Mouse (Mus musculus) forebrain, embryonic 13.5 days (tissue): ENCODE measurements at regions not wholly inside any gene's neighbourhood (a gene's known extent, or its start where the extent isn't known, plus 50 kb on each side); places are given as distances from the start of the nearest gene placed in this dataset.
A peak's percentile ranks its signal among the peaks of the same experiment; 100 is the strongest.
"Not testable (repeated sequence)": the region's sequence is repeated elsewhere in the genome, so short reads cannot be mapped to it uniquely, and the experiment has no call there.

ENCODE experiments used
- ATAC-seq: fragments of 200-750 bp; cut with Nextera tagmentation; 2 replicates; pipeline ENCODE4 v1.8.0; 2017
- H3K27ac ChIP-seq: fragments of 300-500 bp; sonication (generic); 2 replicates; pipeline ENCODE4 v1.5.1; 2015; ENCODE audit warnings: inconsistent platforms, mild to moderate bottlenecking, moderate library complexity
- H3K27me3 ChIP-seq: fragments of 300-500 bp; sonication (generic); 2 replicates; pipeline ENCODE4 v1.6.1; 2015; ENCODE audit warnings: mild to moderate bottlenecking, inconsistent platforms
- H3K36me3 ChIP-seq: fragments of 300-500 bp; sonication (generic); 2 replicates; pipeline ENCODE4 v1.6.1; 2015; ENCODE audit warnings: mild to moderate bottlenecking, inconsistent platforms; ENCODE audit not compliant: poor library complexity, severe bottlenecking
- H3K4me1 ChIP-seq: fragments of 300-500 bp; sonication (generic); 2 replicates; pipeline ENCODE4 v1.6.1; 2015; ENCODE audit warnings: inconsistent platforms
- H3K4me2 ChIP-seq: fragments of 300-500 bp; sonication (generic); 2 replicates; pipeline ENCODE4 v1.6.1; 2015; ENCODE audit warnings: inconsistent platforms, mild to moderate bottlenecking, moderate library complexity
- H3K4me3 ChIP-seq: fragments of 300-500 bp; sonication (generic); 2 replicates; pipeline ENCODE4 v1.5.1; 2015; ENCODE audit warnings: mild to moderate bottlenecking, inconsistent platforms
- H3K9ac ChIP-seq: fragments of 300-500 bp; sonication (generic); 2 replicates; pipeline ENCODE4 v1.6.1; 2015; ENCODE audit warnings: mild to moderate bottlenecking, inconsistent platforms
- H3K9me3 ChIP-seq: fragments of 300-500 bp; sonication (generic); replicated peaks from 2 replicates; pipeline ENCODE4 v1.6.1; 2016; ENCODE audit warnings: inconsistent platforms
- WGBS: fragments of 180-500 bp; shearing (Covaris S2); methylation state at CpG from one replicate; pipeline ENCODE4 v1.1.7; 2015; 5-methylcytosine and 5-hydroxymethylcytosine counted together

DNA sequence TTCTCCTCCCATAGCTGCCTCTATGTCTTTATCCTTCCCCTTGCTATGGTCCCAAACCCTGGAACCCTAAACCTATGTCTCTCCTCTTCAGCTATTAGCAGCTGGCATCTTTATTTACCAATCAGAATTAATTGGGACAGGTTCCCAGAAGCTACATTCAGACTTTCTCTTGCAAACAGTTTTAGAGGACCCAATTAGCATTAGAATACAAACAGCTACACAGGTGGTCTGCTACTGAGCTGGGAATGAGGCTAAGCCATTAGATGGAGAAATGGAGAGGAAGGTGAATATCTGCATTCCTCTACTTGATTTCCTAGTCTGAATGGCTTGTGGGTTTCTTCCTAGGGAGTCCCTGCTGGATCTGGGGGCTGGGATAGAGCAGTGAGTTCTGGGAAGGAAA lies 611.9 kb downstream of the A830018L16Rik start:
- no peak overlapping the region for H3K27ac ChIP-seq

DNA sequence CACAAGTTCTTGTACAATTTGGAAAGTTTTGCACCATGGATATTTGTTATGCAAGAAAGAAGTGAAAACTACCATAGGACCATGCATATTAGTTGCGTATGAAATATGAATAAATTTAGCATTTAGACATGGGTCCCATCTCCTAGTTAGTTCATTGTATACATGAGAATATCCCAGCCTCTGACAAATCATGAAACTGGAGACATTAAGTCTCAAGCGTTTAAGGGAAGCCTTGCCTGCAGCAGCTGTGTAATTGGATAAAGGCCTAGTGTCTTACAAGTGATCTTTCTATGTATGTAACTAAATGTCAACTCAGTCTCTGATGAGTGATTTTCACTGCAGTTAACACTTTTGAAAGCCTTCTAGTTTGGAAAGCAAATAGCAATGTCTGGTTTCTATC lies 613.5 kb downstream of the A830018L16Rik start:
- WGBS: 83% methylated on average over 2 of the region's 2 CpGs
- Histone ChIP-seq H3K4me2 (no peak overlapping the region), H3K4me3 (no peak overlapping the region), H3K27me3 (no peaks in the 10 kb centered on the region), H3K27ac (no peak overlapping the region), H3K36me3 (no peaks in the 10 kb centered on the region), H3K9me3 (no peaks in the 10 kb centered on the region), H3K4me1 (no peaks in the 10 kb centered on the region), H3K9ac (no peak overlapping the region)
- no peak for ATAC-seq

More for the DNA sequence above, 611.9 kb downstream of the A830018L16Rik start:
- Histone ChIP-seq H3K4me1 (no peaks in the 10 kb centered on the region), H3K9ac (no peak overlapping the region), H3K36me3 (no peaks in the 10 kb centered on the region), H3K4me3 (no peak overlapping the region), H3K4me2 (no peak overlapping the region), H3K27me3 (no peaks in the 10 kb centered on the region), H3K9me3 (no peaks in the 10 kb centered on the region)
- peak; percentile 84; the same call in 1 of the 2 replicates for ATAC-seq

DNA sequence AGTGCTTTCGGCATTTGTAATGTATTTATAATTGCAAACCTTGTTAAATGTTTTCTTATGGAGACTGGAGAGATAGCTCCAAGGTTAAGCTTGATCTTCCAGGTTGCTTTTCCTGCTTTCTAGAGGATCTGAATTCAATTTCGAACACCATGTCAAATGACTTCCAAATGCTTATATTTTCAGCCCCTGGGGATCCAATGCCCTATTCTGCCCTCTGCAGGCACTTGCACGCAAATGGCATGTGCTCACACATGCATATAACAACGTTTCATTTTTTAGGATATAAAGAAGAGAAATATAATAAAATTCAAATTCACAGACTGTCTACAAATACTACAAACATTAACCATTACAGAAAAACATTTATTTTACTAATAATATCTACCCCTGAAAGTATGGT lies 614.2 kb downstream of the A830018L16Rik start:
- H3K9ac ChIP-seq: no peak overlapping the region
- no peaks in the 10 kb centered on the region for H3K9me3 ChIP-seq
- ATAC-seq: no peak
- WGBS: 91% methylated on average over 4 of the region's 4 CpGs
- no peaks in the 10 kb centered on the region for H3K4me1 ChIP-seq
- no peaks in the 10 kb centered on the region for H3K27me3 ChIP-seq
- no peaks in the 10 kb centered on the region for H3K36me3 ChIP-seq
- no peak overlapping the region for H3K4me3 ChIP-seq
- no peak overlapping the region for H3K27ac ChIP-seq
- no peak overlapping the region for H3K4me2 ChIP-seq

- H3K27me3 ChIP-seq: peaks cover 4% of the 10 kb centered on the region; the same call in 1 of the 2 replicates
- H3K36me3 ChIP-seq: no peaks in the 10 kb centered on the region
- H3K9me3 ChIP-seq: no peaks in the 10 kb centered on the region
- no peak overlapping the region for H3K27ac ChIP-seq
- H3K4me2 ChIP-seq: no peak overlapping the region
- peaks cover 11% of the 10 kb centered on the region for H3K4me1 ChIP-seq
- ATAC-seq: no peak
- no peak overlapping the region for H3K4me3 ChIP-seq
- 89% methylated on average over 8 of the region's 8 CpGs for WGBS
- H3K9ac ChIP-seq: no peak overlapping the region
These were observed 638.1 kb downstream of the A830018L16Rik start for GRCm38 (mm10) chr1:12051931-12052482.

DNA sequence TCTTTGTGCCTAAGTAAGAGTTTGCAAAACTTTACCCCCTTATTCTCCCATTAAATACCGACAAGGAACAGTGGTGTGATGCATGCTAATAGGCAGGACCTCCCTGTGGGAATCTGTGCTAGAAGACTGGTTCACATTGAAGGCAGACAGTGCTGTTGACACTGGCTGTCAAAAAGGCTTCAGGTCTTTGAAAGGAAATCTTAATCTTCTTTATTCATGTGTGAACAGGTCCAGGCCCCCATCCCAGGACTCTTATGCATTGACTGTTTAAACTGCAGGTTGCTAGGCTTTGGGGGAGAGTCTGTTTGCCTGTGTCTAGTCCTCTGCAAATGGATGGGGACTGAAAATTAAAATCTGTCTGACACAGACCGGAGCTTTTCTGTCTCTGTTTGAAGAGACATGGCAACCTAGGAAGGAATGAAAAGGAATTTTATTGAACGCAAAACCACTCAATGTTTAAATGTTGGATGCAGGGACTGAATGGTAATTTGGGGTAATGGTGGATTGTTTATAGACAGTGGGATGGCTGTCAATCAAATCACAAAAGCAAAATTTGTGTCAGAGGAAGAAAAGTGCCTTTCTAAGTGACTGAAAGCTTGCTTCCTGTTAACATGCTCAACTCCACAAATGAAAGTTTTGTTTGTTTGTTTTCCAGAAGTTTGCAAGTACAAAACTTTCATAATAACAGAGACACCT lies 642.1 kb downstream of the A830018L16Rik start:
- Histone ChIP-seq H3K27ac (no peak overlapping the region), H3K9me3 (no peaks in the 10 kb centered on the region), H3K4me2 (no peak overlapping the region), H3K27me3 (peaks cover 11% of the 10 kb centered on the region; the same call in 1 of the 2 replicates), H3K9ac (no peak overlapping the region), H3K4me3 (no peak overlapping the region), H3K4me1 (peaks cover 11% of the 10 kb centered on the region), H3K36me3 (no peaks in the 10 kb centered on the region)
- peak; percentile 94 for ATAC-seq
- WGBS: 2% methylated on average over 3 of the region's 3 CpGs

- Histone ChIP-seq H3K9ac (no peak overlapping the region), H3K27ac (no peak overlapping the region), H3K4me3 (no peak overlapping the region), H3K36me3 (no peaks in the 10 kb centered on the region), H3K27me3 (0 out of 2 replicates have a peak, but pooled peaks cover 6% of the 10 kb centered on the region), H3K4me2 (no peak overlapping the region), H3K4me1 (no peaks in the 10 kb centered on the region), H3K9me3 (no peaks in the 10 kb centered on the region)
- whole genome bisulfite sequencing: 98% methylated on average over 6 of the region's 6 CpGs
- no peak for ATAC-seq
These were observed 651.2 kb downstream of the A830018L16Rik start for GRCm38 (mm10) chr1:12065016-12065513.

DNA sequence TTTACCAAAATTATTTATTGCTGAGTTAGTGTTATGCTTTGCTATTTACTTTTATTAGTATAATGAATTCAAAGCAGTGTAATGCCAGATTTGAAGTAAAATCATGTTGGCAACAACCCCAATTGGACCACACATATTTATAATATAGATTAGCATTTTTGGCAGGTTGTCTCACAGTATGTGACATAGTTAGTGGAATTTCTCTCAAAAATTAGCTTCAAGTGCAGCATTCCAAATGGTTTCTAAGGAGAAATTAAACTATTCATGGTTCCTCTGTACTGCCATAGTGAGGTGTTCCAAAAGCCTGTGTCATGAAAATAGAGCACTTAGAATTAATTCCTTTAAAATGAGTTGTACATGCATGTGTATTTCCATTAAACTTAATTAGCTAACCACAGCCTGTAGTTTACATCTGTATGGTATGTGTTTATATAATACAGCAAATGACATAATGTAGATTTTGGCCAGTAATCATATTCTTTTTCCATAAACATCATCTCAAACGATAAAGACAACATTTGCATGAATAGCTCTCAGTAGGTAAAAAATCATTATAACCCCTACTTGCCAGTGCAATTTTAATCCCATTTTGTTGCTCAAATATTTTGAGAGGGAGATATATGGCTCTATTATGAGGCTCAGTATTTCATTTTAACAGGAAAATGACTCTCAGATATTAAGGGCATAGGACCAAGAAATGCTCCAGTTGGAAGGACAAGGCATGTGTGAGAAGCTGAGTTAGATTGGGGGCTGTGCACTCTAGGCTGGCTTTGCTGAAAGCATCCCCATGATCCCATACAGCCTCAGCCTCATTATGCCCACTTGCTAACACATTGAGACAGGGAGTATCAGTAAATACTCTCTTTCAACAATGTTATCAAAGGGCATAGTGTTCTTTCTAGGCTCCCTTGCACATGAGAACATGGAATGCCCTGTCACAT lies 678.9 kb downstream of the A830018L16Rik start:
- Histone ChIP-seq H3K4me2 (no peak overlapping the region), H3K36me3 (no peaks in the 10 kb centered on the region), H3K9me3 (no peaks in the 10 kb centered on the region), H3K4me1 (no peaks in the 10 kb centered on the region), H3K9ac (no peak overlapping the region), H3K27ac (no peak overlapping the region), H3K27me3 (no peaks in the 10 kb centered on the region), H3K4me3 (no peak overlapping the region)
- 51% methylated on average over 1 of the region's 1 CpGs for WGBS
- ATAC-seq: peak; percentile 90

DNA sequence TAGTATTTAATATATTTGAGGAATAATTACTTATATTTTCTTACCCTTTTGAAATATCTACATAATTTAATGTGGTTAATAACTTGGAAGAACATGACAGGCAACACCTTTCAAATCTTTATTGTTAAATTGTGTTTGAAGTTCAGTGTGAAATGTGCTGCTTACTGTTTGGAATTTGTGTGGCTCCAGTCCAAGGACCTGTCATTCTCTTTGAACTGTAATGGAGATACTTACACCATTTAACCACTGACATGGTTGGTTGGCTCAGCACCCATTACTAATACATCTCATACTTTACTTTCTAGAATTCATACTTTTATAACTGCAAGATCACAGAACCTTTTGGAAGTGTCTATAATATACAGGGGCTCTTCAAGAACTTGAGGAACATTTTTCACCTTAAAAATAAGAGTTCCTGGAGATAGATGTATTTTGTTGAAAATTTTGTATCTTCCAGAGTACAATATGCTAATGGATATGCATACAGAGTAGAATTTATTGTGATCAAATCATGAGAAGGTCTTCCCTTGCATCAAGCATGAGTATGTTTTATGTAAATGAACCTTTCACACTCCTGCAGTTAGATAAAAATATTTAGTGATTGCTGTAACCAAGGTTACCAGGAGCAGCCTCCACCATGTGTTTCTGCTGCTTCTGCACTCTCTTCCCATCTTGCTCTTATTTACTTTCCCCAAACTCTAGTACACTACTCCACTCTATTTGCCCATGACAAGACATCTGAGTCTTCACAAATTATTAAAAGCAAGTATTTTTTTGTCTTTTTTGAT lies 701.3 kb downstream of the A830018L16Rik start:
- H3K4me1 ChIP-seq: no peaks in the 10 kb centered on the region
- no peak overlapping the region for H3K4me3 ChIP-seq
- ATAC-seq: peak; percentile 24; the same call in 1 of the 2 replicates
- H3K4me2 ChIP-seq: no peak overlapping the region
- no peaks in the 10 kb centered on the region for H3K36me3 ChIP-seq
- H3K27ac ChIP-seq: no peak overlapping the region
- H3K27me3 ChIP-seq: no peaks in the 10 kb centered on the region
- H3K9ac ChIP-seq: no peak overlapping the region
- H3K9me3 ChIP-seq: no peaks in the 10 kb centered on the region

DNA sequence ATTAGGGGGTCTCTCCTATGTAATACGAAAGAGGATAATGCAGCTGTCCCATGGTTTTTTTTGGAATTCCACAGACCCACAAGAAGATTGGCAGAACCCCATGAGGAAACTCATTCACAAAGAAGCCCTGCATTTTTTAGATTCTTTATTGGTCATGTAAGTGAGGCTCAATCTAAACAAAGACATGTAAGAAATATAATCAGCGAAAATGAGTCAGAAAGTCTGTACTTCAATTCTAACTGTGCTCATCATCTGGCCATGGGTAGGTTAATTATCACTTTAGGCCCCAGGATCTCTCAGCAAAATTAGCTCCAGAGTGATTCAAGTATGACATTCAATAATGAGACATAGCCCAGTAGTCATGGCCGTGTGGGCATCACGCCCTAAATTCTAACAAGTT lies 703.2 kb downstream of the A830018L16Rik start:
- H3K36me3 ChIP-seq: no peaks in the 10 kb centered on the region
- H3K9me3 ChIP-seq: no peaks in the 10 kb centered on the region
- no peak for ATAC-seq
- H3K4me1 ChIP-seq: no peaks in the 10 kb centered on the region
- H3K27ac ChIP-seq: no peak overlapping the region
- no peak overlapping the region for H3K9ac ChIP-seq
- H3K27me3 ChIP-seq: no peaks in the 10 kb centered on the region
- 79% methylated on average over 4 of the region's 4 CpGs for WGBS
- no peak overlapping the region for H3K4me2 ChIP-seq
- H3K4me3 ChIP-seq: no peak overlapping the region

DNA sequence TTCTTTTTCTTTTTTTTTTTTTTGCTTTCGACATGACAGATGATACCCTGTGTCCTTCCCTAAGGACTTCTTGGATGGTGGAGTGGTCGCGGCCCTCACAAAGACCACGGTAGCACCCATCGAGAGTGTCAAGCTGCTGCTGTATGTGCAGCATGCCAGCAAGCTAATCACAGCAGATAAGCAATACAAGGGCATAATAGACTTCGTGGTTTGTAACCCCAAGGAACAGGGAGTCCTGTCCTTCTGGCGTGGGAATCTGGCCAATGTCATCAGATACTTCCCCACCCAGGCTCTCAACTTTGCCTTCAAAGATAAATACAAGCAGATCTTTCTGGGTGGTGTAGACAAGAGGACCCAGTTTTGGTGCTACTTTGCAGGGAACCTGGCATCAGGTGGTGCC lies 707.0 kb downstream of the A830018L16Rik start:
- Histone ChIP-seq H3K4me1 (no peaks in the 10 kb centered on the region), H3K9ac (no peak overlapping the region), H3K36me3 (no peaks in the 10 kb centered on the region), H3K4me3 (no peak overlapping the region), H3K4me2 (no peak overlapping the region), H3K27me3 (no peaks in the 10 kb centered on the region), H3K9me3 (no peaks in the 10 kb centered on the region), H3K27ac (no peak overlapping the region)
- no peak for ATAC-seq
- 91% methylated on average over 7 of the region's 7 CpGs for WGBS

DNA sequence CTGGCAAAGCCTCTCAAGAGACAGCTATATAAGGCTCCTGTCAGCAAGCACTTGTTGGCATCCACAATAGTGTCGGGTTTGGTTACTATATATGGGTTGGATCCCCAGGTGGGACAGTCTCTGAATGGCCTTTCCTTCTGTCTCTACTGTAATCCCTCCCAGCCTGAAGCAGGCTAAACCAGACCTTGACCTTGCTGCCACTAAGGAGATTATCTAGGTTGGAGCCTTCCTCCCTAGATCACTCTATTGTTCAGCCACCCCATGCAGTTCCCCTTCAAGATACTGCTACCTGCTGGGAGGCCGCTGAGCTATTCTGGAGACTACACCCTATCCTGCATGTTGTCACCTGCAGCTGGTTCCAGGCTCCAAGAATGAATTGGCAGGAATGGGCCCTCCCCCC lies 712.7 kb downstream of the A830018L16Rik start:
- not testable (repeated sequence) for H3K9me3 ChIP-seq, H3K27me3 ChIP-seq, H3K4me1 ChIP-seq, ATAC-seq, H3K9ac ChIP-seq, H3K27ac ChIP-seq, H3K4me3 ChIP-seq, H3K4me2 ChIP-seq, H3K36me3 ChIP-seq
- WGBS: 23% methylated on average over 2 of the region's 2 CpGs
